Mouse (Mus musculus) lung, postnatal 10 days (tissue): Measurements from ENCODE around the gene Dip2c.

Experiments
- DNase-seq: peaks from one replicate; pipeline ENCODE4 v3.0.0; 2021

Dip2c gene

GRCm38 (mm10) chr13:9562921-9563320 is 286.6 kb downstream of the Dip2c start:
- peak; percentile 56 for DNase-seq

DNA sequence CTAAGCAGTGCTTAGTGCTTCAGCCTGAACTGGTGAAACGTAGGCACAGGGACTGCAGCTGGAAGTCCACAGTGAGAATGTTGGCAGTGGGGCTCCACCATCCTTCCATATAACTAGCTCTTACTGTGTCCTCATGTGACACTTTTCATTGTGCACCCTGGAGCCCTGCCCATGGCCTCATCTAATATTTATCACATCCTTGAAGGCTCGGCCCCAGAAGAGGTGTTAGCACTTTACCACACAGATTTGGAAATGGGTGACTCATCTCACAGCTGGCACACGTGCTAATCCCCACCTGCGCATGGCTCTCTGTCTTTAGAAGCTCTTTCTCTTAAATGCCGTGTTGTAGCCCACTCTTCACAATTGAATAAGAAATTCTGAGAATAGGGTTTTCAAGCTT is 292.5 kb downstream of the Dip2c start:
- DNase-seq: no peak

DNA sequence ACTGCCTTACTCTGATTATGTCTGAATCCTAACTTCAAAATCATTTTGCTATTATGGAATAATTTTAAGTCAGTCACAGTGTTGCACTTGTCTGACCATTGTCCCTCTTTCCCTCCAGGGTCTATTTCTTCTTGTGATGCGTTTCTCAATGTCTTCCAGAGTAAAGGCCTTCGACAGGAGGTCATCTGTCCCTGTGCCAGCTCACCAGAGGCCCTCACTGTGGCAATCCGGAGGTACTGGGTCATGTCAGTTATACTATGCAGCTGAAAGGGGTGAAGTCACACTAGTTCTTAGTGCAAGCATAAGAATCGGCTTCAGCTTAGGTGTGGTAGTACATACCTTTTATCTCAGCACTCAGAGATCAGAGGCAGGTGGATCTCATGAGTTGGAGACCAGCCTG is 300.4 kb downstream of the Dip2c start:
- no peak for DNase-seq

GRCm38 (mm10) chr13:9578456-9578855 is 302.1 kb downstream of the Dip2c start:
- DNase-seq: peak; percentile 63

DNA sequence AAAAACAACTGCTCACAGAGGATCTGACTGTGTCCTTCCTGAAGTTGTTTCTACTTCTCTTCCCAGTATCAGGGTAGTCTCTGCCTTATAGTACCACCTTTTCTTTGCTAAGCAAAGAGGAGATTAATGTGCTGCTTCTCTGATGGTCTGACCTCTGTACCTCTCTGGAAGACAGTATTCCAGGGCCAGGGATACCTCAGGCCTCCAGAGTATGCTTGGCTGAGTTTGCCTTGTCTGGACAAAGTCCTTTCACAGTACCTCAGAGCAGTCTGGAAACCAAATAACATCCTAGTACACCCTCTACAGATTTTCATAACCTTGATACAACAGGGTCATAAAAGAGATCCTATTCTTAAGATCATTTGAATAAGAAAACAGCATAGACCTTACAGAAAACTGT is 305.5 kb downstream of the Dip2c start:
- DNase-seq: no peak

DNA sequence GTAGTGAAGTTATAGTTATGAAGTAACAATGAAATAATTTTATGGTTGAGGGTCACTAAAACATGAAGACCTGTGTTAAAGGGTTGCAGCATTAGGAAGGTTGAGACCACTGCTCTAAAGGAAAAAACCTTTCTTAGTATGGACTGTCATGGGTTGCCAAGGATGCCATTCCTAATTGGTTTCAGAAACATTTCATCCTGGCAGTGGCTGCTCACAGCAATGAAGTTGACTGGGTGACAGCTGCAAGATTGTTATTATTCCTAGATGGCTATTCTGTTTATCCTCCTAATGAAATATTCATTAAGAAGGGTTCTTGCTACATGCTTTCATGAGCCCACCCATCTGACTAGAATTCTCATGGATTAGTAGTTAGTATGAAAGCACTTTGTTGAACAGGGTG is 307.3 kb downstream of the Dip2c start:
- DNase-seq: no peak

- DNase-seq: no peak
Measured at GRCm38 (mm10) chr13:9599334-9600096, 323.2 kb downstream of the Dip2c start.

DNA sequence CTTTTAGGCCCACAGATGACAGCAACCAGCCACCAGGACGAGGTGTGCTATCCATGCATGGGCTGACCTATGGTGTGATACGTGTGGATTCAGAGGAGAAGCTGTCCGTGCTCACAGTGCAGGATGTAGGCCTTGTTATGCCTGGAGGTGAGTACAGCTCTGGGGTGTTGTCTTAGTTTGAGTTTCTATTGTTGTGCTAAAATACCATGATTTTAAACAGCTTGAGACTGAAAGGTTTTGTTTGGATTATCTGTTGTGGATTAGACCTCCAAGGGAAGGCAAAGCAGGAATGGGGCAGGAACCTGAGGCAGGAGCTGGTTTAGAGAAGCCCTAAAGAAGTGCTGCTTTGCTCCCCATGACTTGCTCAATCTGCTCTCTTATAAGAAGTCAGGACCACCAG is 325.0 kb downstream of the Dip2c start:
- DNase-seq: no peak

DNA sequence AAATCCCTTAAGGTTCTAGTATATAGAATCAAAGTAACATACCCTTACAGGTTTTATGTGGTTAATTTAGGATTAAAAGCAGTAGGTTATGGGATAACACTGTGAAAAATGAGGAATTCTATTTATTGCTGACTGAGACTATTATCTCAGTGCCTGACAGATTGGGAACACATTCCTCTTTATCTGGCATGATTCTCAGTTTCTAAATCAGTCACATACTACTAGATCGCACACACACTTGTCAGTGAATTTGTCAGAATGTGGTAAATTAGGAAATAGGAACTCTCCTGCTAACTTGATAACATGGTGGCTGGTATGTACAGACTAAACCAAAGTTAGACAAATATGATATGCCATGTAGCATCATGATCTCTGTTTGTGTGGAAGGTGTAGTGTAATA is 334.9 kb downstream of the Dip2c start:
- no peak for DNase-seq

- DNase-seq: no peak
Measured at GRCm38 (mm10) chr13:9632684-9633083, 356.4 kb downstream of the Dip2c start.

DNA sequence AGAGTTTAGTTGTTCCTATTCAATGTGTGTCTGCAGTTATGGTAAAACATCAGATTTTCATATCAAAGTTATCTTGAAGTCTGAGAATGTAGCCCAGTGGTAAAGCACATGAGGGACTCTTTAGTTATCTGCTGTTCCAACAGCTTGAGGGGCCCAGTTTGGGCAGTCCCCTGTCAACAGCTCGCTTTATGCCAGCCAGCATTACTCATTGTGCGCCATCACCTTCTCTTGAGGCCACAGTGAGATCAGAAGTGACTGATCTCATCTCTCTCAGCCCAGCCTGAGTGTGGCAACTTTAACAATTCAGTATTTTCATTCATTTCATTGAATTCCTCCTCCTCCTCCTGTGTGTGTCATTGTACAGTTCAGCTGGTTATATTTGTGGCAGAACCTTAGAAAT is 359.6 kb downstream of the Dip2c start:
- no peak for DNase-seq

GRCm38 (mm10) chr13:9636505-9636904 is 360.2 kb downstream of the Dip2c start:
- peak; percentile 46 for DNase-seq

GRCm38 (mm10) chr13:9637949-9638348 is 361.6 kb downstream of the Dip2c start:
- no peak for DNase-seq

- DNase-seq: no peak
Measured at GRCm38 (mm10) chr13:9648716-9649115, 372.4 kb downstream of the Dip2c start.

GRCm38 (mm10) chr13:9649894-9650293 is 373.6 kb downstream of the Dip2c start:
- DNase-seq: no peak

DNA sequence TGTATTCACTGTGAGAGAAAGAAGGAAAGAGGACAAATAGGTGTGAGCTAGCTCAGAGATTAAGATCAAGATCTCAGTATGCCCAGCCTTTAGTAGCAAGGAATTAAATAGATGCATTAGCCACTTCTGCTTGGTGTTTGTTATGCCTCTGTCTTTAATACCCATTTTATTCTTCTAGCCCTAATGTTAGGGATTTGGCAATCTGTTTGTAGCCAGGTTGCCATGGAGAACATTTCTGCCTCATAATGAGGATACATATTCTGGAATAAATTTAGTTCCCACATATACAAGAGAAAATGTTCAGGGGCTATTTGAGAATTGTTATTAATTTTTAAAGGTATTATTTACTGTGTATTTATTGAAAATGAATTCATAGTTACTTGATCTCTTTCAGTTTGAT is 374.3 kb downstream of the Dip2c start:
- no peak for DNase-seq

GRCm38 (mm10) chr13:9653018-9653417 is 376.7 kb downstream of the Dip2c start:
- DNase-seq: no peak

- DNase-seq: no peak
Measured at GRCm38 (mm10) chr13:9656613-9657012, 380.3 kb downstream of the Dip2c start.

DNA sequence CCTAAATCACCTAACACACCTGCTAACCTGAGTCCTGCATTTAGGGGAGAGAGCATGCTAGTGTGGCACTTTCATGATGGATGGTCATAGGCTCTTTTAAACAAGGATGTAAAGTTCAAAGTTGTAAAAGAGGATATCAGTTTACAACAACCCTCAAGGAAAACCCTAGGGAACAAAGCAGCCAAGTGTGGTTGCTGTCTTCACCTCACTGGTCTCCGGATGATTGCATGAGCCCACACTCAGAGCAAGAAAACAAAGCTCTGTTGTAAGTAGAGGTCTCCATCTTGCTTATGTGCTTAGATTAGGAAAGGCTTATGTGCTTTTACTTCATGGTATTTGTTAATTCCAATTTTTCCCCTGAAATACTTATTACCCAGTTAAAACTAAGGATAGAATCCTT is 384.4 kb downstream of the Dip2c start:
- DNase-seq: no peak

DNA sequence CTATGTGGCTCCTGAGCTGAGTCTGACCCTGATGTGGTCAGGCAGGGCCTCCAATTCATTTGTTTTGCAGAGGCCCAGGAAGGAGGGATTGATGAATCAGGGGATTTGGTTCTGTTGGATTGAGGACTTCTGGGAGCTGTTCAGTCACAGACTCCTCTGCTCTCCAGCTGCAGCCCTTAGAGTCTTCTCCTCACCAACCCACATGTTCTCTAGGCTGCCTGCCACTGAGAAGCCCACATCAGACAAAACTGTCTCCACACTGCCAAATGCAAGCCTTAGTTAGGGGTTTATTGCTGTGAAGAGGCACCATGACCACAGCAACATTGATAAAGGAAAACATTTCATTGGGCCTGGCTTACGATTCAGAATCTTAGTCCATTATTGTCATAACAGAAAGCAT is 387.3 kb downstream of the Dip2c start:
- DNase-seq: no peak

DNA sequence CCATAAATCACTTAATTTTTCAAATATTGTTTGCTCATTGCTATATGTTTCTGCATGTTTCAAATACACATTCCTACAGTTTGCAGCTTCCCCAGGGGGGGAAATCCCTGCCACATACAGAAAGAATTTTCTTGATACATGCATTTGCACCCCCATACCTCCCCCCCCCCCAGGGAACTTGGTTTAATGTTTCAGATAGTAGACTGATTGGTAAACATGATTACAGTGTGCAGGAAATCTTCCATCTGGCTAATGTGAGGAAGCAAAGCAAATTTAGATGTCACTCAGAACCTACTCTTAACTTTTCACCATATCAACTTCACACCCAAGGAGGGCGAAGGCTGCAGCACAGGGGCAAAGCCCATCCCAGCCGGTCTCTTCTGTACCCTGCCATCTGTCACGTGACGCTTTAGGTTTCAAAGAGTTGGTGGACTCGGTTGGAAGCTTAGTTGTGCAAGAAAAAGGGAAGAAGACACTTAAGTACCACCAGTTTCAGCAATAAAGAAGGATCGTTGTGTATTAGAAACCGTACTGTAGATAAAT is 391.7 kb downstream of the Dip2c start:
- DNase-seq: peak; percentile 18

- no peak for DNase-seq
Measured at GRCm38 (mm10) chr13:9669246-9669645, 392.9 kb downstream of the Dip2c start.

GRCm38 (mm10) chr13:9674126-9674525 is 397.8 kb downstream of the Dip2c start:
- DNase-seq: no peak

- DNase-seq: no peak
Measured at GRCm38 (mm10) chr13:9681492-9681891, 405.2 kb downstream of the Dip2c start.

DNA sequence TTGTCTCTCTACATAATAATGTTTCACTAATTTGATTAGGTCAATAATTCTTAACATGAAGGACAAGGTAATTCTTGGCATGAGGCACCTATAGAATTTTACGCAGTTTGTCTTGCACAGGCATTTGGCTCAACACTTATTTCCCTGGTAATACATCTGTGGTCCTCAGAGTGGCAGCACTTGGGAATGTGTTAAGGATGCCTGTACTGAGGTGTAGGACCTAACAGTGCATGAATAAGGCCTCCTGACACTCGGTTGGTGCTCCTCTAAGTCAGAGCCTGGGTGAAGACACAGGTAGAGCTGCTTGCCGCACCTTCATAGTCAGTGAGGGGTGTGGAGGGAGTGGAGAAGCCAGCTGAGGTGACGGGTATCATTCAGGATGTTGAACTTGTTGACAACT is 407.0 kb downstream of the Dip2c start:
- no peak for DNase-seq
